Mouse (Mus musculus): Measurements from ENCODE around the gene Zfp992. TPM values are rescaled to one million over a fixed set of nuclear protein-coding genes. Genes with fewer than 3 reads are reported as not detected.
"Not testable (repeated sequence)": the region's sequence is repeated elsewhere in the genome, so short reads cannot be mapped to it uniquely, and the experiment has no call there.

Zfp992 gene
- polyA plus RNA-seq, 1 experiment: 1.1 TPM

DNA sequence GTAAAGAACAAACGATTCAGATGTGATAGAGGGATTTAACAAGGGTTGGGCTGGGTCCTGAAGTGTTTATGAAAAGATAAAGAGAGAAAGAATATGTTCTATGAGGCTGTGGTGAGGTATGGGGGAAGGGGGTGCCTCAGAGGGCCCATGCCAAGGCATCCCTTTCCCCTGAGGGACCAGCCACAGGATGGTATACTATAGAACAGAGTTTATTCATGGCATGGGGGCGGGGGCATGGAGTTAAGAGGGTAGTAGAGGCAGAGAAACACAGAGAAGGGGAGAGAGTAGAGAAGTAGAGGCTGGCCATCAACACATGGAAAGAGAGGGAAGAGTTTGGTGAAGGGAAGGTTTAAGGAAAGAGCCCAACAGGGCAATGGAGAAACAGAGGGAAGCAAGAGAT is 6.1 kb downstream of the Zfp992 start:
- Histone ChIP-seq H3K79me2 (ENCODE audit: control insufficient read depth, insufficient read depth) (no peaks in the 10 kb centered on the region), H3ac (ENCODE audit: control insufficient read depth, insufficient read length, low read depth) (no peak overlapping the region), H3K79me3 (ENCODE audit: low read depth) (no peaks in the 10 kb centered on the region), H3K36me3 (ENCODE audit: control insufficient read depth, insufficient read depth) (no peaks in the 10 kb centered on the region), H3K27me3 (ENCODE audit: control insufficient read depth, insufficient read depth, insufficient read length) (no peaks in the 10 kb centered on the region), H3K4me3 (ENCODE audit: insufficient read depth, poor library complexity, severe bottlenecking) (no peak overlapping the region)
- no peak for TF ChIP-seq MYOG (IDR thresholded peaks at IDR 0.05; ENCODE audit: control insufficient read depth, extremely low read depth, insufficient read length)
- no peak for TF ChIP-seq MAX (IDR thresholded peaks at IDR 0.05)
- no peak for TF ChIP-seq USF1 (IDR thresholded peaks at IDR 0.05; ENCODE audit: low read depth)
- TF ChIP-seq MYOD1 (IDR thresholded peaks at IDR 0.05; ENCODE audit: control insufficient read depth, insufficient read length, low read depth): no peak
- TF ChIP-seq FOSL1 (IDR thresholded peaks at IDR 0.05; ENCODE audit: insufficient read depth, low read length, poor library complexity, severe bottlenecking): no peak
- no peak for TF ChIP-seq CTCF (IDR thresholded peaks at IDR 0.05; ENCODE audit: control insufficient read depth, insufficient read depth, insufficient read length)
- TF ChIP-seq CEBPB (IDR thresholded peaks at IDR 0.05; ENCODE audit: low read depth): no peak

DNA sequence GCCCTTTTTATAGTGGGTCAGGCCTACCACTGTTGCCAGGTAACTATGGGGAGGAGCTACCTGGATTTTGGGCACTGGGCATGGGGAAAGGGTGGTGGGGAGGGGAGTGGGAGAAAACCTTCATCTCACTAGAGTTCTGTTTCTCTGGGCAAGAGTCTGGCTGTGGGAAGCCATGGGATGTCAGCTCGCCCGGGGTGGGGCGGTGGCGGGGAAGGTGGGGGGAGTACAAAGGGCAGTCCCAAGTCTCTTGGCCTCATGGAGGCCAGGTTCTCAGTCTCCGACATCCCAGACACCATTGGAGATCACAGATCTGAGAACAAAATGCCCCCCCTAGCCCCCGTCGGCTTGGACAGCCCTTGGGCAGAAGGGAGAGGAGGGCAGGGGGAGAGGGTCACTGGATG is 6.5 kb downstream of the Zfp992 start:
- no peaks in the 10 kb centered on the region for H3K36me3 ChIP-seq (ENCODE audit: control insufficient read depth, insufficient read depth)
- H3K79me3 ChIP-seq (ENCODE audit: low read depth): no peaks in the 10 kb centered on the region
- TF ChIP-seq MAX (IDR thresholded peaks at IDR 0.05) (no peak), CEBPB (IDR thresholded peaks at IDR 0.05; ENCODE audit: low read depth) (no peak), USF1 (IDR thresholded peaks at IDR 0.05; ENCODE audit: low read depth) (no peak), MYOG (IDR thresholded peaks at IDR 0.05; ENCODE audit: control insufficient read depth, extremely low read depth, insufficient read length) (no peak), FOSL1 (IDR thresholded peaks at IDR 0.05; ENCODE audit: insufficient read depth, low read length, poor library complexity, severe bottlenecking) (no peak), MYOD1 (IDR thresholded peaks at IDR 0.05; ENCODE audit: control insufficient read depth, insufficient read length, low read depth) (no peak), CTCF (IDR thresholded peaks at IDR 0.05; ENCODE audit: control insufficient read depth, insufficient read depth, insufficient read length) (no peak)
- H3K79me2 ChIP-seq (ENCODE audit: control insufficient read depth, insufficient read depth): no peaks in the 10 kb centered on the region
- H3ac ChIP-seq (ENCODE audit: control insufficient read depth, insufficient read length, low read depth): no peak overlapping the region
- no peak overlapping the region for H3K4me3 ChIP-seq (ENCODE audit: insufficient read depth, poor library complexity, severe bottlenecking)
- H3K27me3 ChIP-seq (ENCODE audit: control insufficient read depth, insufficient read depth, insufficient read length): no peaks in the 10 kb centered on the region

DNA sequence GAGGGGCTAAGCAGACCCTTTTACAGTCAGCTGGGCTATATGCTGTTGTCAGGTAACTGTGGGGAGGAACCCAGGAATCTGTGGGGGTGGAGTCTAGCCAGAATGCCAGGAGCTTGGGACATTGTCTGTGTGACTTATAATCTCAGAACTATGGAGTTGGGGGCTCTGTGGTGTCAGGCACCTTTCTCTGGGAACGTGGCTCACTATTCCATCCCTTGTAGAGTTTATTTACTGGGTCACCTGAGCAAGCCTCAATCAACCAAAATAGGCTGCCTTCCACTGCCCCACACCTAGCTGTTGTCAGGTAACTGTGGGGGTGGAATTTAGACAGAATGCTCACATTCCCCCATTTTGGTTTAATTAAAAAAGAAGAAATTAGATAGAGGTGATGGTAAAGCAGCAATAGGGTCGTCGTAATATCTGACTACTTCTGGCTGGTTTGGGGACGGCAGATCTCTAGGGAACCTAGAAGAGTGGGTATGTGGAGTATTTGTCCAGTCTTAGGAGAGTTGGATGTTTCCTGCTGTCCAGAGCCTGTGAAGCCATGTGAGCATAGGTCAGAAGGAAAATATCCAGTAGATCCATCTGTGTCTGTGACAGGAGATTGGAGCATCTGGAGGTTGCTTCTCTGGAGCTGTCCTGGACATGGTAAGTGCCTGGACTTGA is 7.4 kb downstream of the Zfp992 start:
- no peaks in the 10 kb centered on the region for H3K79me3 ChIP-seq (ENCODE audit: low read depth)
- no peak overlapping the region for H3K4me3 ChIP-seq (ENCODE audit: insufficient read depth, poor library complexity, severe bottlenecking)
- no peaks in the 10 kb centered on the region for H3K79me2 ChIP-seq (ENCODE audit: control insufficient read depth, insufficient read depth)
- no peak overlapping the region for H3ac ChIP-seq (ENCODE audit: control insufficient read depth, insufficient read length, low read depth)
- no peak for TF ChIP-seq MYOD1 (IDR thresholded peaks at IDR 0.05; ENCODE audit: control insufficient read depth, insufficient read length, low read depth)
- TF ChIP-seq CEBPB (IDR thresholded peaks at IDR 0.05; ENCODE audit: low read depth): no peak
- TF ChIP-seq MYOG (IDR thresholded peaks at IDR 0.05; ENCODE audit: control insufficient read depth, extremely low read depth, insufficient read length): no peak
- no peak for TF ChIP-seq MAX (IDR thresholded peaks at IDR 0.05)
- TF ChIP-seq FOSL1 (IDR thresholded peaks at IDR 0.05; ENCODE audit: insufficient read depth, low read length, poor library complexity, severe bottlenecking): no peak
- TF ChIP-seq CTCF (IDR thresholded peaks at IDR 0.05; ENCODE audit: control insufficient read depth, insufficient read depth, insufficient read length): no peak
- no peak for TF ChIP-seq USF1 (IDR thresholded peaks at IDR 0.05; ENCODE audit: low read depth)
- no peaks in the 10 kb centered on the region for H3K36me3 ChIP-seq (ENCODE audit: control insufficient read depth, insufficient read depth)
- H3K27me3 ChIP-seq (ENCODE audit: control insufficient read depth, insufficient read depth, insufficient read length): no peaks in the 10 kb centered on the region

DNA sequence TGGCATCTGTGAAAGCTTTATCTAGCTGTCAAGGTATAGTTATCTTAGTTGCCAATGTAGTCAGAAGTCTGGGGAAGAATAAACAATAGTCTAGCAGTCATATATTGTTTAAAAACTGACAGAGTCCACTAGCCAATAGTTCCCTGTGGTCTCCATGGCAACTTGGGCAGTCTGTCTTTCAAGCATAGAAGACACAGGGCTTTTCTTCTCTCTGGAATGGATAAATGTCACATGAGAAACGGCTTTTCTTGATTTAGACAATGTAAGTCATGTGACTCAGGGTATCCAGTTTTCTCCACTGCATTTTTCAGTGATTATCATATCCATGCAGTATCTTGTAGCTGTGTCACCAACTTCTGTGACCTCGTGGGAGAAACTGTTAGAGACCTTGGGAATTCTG is 8.3 kb downstream of the Zfp992 start:
- Histone ChIP-seq H3K79me2 (ENCODE audit: control insufficient read depth, insufficient read depth) (no peaks in the 10 kb centered on the region), H3K27me3 (ENCODE audit: control insufficient read depth, insufficient read depth, insufficient read length) (no peaks in the 10 kb centered on the region), H3K79me3 (ENCODE audit: low read depth) (no peaks in the 10 kb centered on the region), H3K4me3 (ENCODE audit: insufficient read depth, poor library complexity, severe bottlenecking) (no peak overlapping the region), H3K36me3 (ENCODE audit: control insufficient read depth, insufficient read depth) (no peaks in the 10 kb centered on the region), H3ac (ENCODE audit: control insufficient read depth, insufficient read length, low read depth) (no peak overlapping the region)
- TF ChIP-seq CTCF (IDR thresholded peaks at IDR 0.05; ENCODE audit: control insufficient read depth, insufficient read depth, insufficient read length): no peak

DNA sequence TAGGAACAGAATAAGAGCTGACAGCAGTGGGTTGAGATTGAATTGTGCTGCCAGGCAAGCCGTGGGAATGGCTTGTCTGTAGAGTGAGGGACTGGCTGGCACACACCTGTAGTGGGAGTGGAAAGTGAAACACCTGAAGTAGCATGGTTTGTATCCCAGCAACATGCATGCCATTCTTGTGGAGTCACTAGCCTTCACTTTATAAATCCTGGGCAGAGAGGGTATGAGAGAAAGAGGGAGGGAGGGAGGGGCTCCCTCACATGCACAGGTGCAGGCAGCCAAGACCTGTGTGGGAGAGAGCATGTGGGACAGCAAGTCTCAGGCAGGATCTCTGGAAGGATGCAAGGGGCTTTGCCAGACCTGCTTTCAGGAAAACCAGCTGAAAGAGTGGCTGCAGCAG is 8.9 kb downstream of the Zfp992 start:
- Histone ChIP-seq H3ac (ENCODE audit: control insufficient read depth, insufficient read length, low read depth) (no peak overlapping the region), H3K36me3 (ENCODE audit: control insufficient read depth, insufficient read depth) (no peaks in the 10 kb centered on the region), H3K27me3 (ENCODE audit: control insufficient read depth, insufficient read depth, insufficient read length) (no peaks in the 10 kb centered on the region), H3K79me3 (ENCODE audit: low read depth) (no peaks in the 10 kb centered on the region), H3K79me2 (ENCODE audit: control insufficient read depth, insufficient read depth) (no peaks in the 10 kb centered on the region), H3K4me3 (ENCODE audit: insufficient read depth, poor library complexity, severe bottlenecking) (no peak overlapping the region)
- no peak for TF ChIP-seq MYOD1 (IDR thresholded peaks at IDR 0.05; ENCODE audit: control insufficient read depth, insufficient read length, low read depth)
- TF ChIP-seq CEBPB (IDR thresholded peaks at IDR 0.05; ENCODE audit: low read depth): no peak
- TF ChIP-seq USF1 (IDR thresholded peaks at IDR 0.05; ENCODE audit: low read depth): no peak
- TF ChIP-seq MAX (IDR thresholded peaks at IDR 0.05): no peak
- no peak for TF ChIP-seq MYOG (IDR thresholded peaks at IDR 0.05; ENCODE audit: control insufficient read depth, extremely low read depth, insufficient read length)
- no peak for TF ChIP-seq FOSL1 (IDR thresholded peaks at IDR 0.05; ENCODE audit: insufficient read depth, low read length, poor library complexity, severe bottlenecking)
- no peak for TF ChIP-seq CTCF (IDR thresholded peaks at IDR 0.05; ENCODE audit: control insufficient read depth, insufficient read depth, insufficient read length)

DNA sequence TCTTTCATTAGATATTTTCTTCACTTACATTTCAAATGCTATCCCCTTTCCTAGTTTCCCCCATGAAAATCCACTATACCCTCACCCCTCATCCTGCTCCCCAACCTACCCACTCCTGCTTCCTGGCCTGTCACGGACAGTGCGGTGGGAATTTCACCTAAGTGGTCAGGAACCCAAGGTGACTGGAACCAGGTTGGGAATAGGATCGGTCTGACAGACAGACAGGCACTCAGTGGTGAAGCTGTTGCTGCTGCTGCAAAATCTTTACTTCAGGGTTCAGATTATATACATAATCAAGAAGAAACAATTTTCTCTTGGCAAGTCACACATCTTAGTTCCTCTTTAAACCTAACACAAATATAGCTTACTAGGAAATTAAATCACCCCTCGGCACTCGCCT is 11.0 kb downstream of the Zfp992 start:
- not testable (repeated sequence) for H3K4me3 ChIP-seq (ENCODE audit: insufficient read depth, poor library complexity, severe bottlenecking); H3K36me3 ChIP-seq (ENCODE audit: control insufficient read depth, insufficient read depth); H3ac ChIP-seq (ENCODE audit: control insufficient read depth, insufficient read length, low read depth); H3K79me3 ChIP-seq (ENCODE audit: low read depth); H3K27me3 ChIP-seq (ENCODE audit: control insufficient read depth, insufficient read depth, insufficient read length); H3K79me2 ChIP-seq (ENCODE audit: control insufficient read depth, insufficient read depth)

DNA sequence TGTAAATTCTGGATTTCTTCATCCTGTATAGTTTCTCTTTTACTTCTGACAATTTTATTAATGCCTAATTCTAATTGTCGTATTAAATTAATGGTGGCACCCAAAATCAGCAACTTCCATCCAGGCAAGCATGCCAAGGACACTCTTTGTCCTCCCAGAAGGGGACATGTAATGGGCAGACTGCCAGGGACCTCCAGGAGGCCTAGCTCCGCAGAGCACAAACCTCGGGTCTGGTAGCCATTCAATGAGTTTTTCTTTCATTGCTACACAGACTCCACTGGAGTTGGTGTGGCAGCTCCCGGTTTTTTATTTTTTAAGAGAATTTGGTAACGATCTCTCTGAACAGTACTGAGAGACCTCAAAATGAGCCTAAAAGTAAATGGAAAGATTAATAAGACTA is 11.9 kb downstream of the Zfp992 start:
- not testable (repeated sequence) for H3K36me3 ChIP-seq (ENCODE audit: control insufficient read depth, insufficient read depth); H3ac ChIP-seq (ENCODE audit: control insufficient read depth, insufficient read length, low read depth); H3K79me3 ChIP-seq (ENCODE audit: low read depth); H3K27me3 ChIP-seq (ENCODE audit: control insufficient read depth, insufficient read depth, insufficient read length); H3K4me3 ChIP-seq (ENCODE audit: insufficient read depth, poor library complexity, severe bottlenecking); H3K79me2 ChIP-seq (ENCODE audit: control insufficient read depth, insufficient read depth)

DNA sequence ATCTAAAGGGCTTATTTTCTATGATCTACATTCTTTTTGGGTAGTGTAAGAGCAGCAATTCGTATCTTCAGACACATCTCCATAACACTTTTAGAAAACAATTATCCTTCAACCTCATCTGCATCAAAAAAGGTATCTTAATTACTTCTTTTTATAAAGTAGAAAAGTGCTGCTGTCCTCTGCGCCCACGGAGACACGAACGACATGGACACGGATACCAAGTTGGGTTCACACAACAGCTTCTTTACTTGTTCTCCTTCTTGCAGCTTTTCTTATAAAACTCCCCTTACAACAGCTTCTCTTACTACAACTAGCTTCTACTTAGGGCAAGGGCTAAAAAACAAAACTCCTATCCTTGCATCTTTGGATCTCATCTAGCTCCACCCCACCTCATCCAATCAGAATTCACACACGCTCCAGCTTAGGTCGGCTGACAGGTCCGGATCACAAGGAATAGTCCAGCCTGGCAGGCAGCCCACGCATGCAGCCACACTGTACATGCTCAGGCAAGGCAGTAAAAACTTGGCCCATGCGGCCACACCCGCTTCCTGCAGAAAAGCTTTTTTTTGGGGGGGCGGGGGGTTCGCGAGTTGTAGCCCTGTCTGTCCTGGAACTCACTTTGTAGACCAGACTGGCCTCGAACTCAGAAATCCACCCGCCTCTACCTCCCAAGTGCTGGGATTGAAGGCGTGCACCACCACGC is 15.0 kb downstream of the Zfp992 start:
- not testable (repeated sequence) for H3K79me2 ChIP-seq (ENCODE audit: control insufficient read depth, insufficient read depth); H3ac ChIP-seq (ENCODE audit: control insufficient read depth, insufficient read length, low read depth); H3K36me3 ChIP-seq (ENCODE audit: control insufficient read depth, insufficient read depth); H3K4me3 ChIP-seq (ENCODE audit: insufficient read depth, poor library complexity, severe bottlenecking); H3K79me3 ChIP-seq (ENCODE audit: low read depth); H3K27me3 ChIP-seq (ENCODE audit: control insufficient read depth, insufficient read depth, insufficient read length)

DNA sequence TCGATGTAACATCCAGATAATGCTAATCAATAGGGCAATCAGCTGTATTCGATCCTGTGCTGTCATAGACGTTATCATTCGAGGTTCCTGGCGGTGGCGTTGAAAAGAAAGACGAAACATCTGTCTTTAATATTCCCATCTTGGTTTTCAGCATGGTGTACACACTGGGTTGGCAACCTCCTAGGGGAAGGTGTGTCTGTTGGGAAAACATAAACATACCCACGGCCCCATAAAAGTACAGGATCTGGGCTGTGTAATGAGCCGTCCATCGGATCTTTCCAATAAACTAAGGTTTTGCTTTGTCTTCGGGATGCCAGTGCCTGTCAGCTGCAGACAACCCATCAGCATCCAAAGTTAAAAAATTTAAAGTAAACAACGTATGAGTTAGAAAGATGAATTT is 21.2 kb downstream of the Zfp992 start:
- not testable (repeated sequence) for H3K4me3 ChIP-seq (ENCODE audit: insufficient read depth, poor library complexity, severe bottlenecking); H3K79me3 ChIP-seq (ENCODE audit: low read depth); H3ac ChIP-seq (ENCODE audit: control insufficient read depth, insufficient read length, low read depth); H3K79me2 ChIP-seq (ENCODE audit: control insufficient read depth, insufficient read depth); H3K27me3 ChIP-seq (ENCODE audit: control insufficient read depth, insufficient read depth, insufficient read length); H3K36me3 ChIP-seq (ENCODE audit: control insufficient read depth, insufficient read depth)
